Mouse (Mus musculus) ES-CJ7 (cell line): Measurements from ENCODE around the gene Hpcal1.

Experiments used
- DNase-seq: peaks from one replicate; pipeline ENCODE4 v3.0.0; 2011; ENCODE audit warnings: low read depth, low spot score

Gene Hpcal1

DNA sequence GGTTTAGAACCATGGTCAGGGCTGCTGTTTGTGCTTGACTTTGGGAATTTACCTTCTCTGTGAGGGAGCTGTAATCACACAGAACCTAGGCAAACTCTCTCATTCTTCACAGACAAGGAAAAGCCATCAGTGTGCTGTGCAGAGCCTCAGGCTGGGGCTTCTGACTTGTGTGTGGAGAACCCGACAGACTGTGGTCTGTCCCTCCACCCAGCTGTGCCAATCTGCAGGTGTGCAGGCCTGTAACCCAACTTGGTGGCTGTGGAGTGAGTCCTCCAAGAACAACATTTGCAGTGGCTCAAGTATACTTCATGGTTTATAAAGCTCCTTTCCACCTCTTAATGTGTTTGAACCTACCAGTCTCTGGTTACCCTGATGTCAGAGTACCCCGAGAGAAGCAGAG, 4.5 kb upstream of the Hpcal1 start:
- DNase-seq = no peak

DNA sequence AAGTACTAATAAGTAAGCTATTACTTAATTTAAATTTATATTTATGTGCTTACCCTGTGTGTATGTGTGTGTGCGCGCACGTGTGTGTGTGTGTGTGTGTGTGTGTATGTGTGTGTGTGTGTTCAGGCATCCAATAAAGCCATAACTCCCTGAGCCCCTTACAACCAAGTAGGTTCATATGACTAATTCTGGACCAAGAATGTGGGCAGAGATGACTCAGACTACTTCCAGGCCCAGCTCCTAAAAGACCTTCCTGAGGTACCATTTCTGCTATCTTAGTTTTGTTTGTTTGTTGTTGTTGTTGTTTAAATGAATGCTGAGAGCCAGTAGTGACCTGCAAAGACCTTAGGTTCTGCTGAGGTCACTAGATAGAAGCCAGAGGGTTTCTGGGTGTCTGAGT, 1.7 kb upstream of the Hpcal1 start:
- DNase-seq = no peak

DNA sequence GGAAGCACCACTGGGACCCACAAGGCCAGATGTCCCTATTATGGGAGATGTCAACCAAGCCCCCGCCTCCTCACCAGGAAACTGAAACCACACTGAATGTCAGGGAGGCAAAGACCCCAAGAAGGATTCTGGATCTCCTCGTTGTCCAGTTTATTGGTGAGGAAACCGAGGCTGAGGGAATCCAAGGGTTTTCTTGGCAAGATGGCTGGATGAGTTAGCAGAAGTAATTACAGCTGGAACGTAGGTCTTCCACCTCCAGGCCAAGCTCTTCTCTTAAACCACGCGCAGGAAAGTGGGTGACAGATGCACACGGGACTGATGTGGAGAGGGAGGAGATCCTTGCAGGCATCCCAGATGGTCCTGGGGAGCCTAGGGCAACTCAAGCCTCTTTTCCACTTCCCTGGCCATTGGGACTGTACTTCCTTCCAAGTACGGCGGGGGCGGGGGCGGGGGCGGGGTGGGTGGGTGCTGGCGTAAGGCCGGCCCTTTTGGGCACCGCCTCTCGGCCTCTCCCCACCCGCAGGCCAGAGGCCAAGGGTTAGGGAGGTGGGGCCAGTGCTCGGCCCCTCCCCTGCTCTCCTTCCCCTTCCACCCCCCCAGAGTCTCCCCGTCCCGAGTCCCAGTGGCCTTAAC, 609 bp upstream of the Hpcal1 start:
- no peak for DNase-seq

DNA sequence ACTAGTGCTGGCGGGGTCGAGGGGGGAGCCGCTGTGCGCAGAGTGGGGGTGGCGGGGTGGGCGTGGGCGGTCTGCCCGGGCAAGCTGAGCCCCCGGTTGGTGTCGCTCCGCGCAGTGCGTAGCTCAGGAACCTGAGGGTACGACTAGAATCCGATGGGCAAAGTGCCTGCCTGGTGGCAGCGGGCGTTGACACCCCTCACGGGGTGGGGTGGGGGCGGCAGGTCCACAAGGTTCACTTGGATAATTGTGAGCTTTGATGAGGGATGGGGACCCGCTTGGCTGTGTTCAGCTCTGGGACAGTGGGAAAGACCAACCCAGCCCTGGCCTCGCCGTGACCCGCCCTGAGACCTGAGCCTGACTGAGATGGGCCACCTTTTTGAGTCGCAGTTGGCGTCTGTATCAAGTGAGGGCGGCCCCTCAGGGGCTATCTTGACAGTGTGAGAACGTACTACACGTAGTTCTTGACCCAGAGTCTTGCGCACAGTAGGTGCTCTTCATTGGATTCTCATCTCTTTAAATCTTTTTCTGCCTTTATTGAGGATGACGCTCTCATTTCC, 742 bp downstream of the Hpcal1 start:
- DNase-seq = peak; percentile 7

DNA sequence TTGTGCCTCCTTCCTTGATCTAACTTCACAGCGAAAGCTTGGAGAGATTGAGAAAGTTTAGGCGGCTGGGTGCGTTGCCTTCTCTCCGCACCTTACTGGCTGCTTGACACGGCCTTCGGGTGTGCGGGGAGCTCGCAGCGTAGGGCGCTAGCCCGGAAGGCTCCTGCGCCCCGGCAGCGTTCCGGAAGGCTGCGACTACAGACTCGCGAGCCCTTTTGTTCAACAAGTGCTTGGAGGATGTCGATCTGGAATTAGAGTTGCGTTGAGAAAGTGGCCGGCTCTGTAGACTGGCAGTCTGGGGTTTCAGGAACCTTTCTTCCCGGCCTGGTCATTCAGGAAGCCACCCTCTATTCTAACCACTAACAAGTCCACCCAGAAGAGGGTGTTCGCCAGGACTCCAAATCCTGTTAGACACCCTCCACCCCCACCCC, 1.2 kb downstream of the Hpcal1 start:
- peak; percentile 14 for DNase-seq

DNA sequence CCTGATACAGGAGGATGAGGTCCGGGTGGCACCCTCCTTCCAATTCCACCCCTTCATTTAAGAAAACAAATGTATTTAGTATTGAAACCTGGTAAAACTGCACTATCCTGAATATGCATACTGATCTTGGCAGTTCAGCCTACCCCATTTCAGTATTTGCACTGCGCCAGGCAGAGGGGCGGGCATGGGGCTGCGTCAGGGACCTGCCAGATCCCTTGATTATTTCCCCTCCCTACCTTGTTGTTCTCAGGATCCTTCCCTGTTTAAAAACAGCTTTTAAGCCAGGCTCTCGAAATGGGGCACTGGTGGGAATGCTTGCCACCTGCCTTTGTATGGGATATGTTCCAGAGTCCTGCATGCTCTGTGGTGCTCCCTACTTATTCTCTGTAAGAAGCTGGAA, 1.7 kb downstream of the Hpcal1 start:
- no peak for DNase-seq

DNA sequence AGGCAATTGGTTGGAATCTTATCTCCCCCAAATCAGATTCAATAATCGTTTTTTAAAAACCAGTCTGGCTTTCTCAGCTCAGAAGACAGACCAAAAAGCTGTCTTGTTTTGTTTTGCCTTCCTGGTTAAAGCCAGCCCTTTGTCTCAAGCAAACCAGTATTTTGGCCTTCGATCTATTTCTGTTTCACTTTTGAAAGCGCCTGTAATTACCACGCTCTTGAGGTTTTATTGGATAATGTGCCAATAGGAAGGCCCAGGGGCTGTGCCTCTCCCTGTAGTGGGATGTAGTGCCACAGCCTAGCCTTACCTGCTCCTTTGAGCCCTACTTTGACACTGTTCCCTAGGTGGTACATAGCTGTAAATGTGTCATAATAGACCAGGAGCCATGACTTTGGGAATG, 2.3 kb downstream of the Hpcal1 start:
- DNase-seq = no peak

DNA sequence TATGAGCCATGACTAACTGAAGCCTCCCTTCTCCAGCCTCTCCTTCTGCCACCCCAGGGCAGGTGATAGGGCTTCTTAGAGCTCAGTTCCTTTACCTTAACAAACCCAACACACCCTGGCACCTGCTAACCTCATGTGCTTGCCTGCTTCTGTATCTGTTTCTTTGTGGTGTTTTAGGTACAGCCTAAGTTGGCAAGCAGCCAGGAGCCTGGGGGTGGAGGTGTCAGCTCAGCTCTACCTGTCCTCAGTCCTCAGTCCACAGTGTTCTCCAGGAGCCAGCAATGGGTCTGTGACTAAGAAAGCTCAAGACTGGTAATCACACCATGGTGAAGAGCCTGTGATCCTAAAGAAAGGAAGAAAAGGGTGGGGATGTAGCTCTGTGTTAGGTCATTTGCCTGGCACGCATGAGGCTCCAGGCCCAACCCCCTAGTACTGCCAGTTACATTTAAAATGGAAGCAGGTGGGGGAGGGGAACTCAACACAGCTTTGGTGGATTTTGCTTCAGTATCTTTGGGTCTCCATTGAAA, 4.0 kb downstream of the Hpcal1 start:
- DNase-seq = no peak

DNA sequence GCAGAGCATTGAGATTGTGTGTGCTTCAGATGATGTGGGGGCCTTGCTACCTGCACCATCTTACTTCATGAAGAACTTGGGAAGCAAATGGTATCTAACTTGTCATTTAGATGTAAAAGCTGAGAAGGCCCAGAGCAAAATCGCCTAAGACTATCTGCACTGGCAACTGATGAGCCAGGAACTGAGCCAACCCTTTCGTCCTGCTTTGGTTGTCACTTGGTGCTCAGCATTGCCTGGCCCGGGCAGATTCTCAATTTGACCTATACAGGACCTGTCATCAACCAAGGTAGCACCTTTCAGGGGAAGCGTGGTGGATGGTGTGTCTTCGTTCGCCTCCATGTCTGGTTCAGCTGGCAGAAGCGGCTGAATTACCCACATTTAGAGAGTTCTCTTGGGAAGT, 5.7 kb downstream of the Hpcal1 start:
- no peak for DNase-seq

DNA sequence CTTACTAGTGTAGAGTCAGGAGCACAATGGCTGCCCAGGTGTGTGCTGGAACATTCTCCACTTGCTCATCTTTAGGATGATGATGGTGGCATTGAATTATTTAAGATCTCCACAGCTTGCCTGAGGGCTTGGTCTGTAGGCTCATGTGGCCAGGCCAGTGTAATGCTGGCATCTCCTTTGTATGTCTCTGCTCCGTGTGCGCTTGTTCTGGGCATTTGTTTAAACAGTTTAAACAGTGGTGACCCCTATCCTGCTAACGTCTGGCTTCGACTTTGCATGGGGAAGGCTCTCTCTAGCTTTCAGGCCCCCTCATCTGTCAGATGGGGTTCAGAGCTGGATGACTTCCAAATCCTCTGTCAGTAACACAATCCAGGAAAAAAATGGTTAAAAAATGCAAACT, 8.3 kb downstream of the Hpcal1 start:
- no peak for DNase-seq

DNA sequence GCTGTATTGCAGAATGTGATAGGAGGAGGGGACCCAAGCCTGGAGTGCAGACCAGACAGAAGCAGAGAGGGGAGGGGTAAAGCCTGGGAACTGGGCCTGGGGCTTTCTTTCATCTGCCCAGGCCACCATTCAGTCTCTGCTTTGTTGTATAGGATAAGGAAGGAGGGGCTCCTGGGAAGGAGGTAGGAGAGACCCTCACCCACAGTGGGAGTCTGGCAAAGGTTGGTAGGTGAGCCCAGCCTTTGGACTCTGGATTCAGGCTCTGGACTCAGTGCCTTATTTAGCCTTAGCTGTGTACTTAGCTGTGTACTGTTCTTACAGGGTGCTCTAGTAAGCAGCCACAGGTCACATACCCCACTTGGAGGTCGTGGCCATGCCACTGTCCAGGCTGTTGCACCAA, 8.8 kb downstream of the Hpcal1 start:
- DNase-seq = no peak

DNA sequence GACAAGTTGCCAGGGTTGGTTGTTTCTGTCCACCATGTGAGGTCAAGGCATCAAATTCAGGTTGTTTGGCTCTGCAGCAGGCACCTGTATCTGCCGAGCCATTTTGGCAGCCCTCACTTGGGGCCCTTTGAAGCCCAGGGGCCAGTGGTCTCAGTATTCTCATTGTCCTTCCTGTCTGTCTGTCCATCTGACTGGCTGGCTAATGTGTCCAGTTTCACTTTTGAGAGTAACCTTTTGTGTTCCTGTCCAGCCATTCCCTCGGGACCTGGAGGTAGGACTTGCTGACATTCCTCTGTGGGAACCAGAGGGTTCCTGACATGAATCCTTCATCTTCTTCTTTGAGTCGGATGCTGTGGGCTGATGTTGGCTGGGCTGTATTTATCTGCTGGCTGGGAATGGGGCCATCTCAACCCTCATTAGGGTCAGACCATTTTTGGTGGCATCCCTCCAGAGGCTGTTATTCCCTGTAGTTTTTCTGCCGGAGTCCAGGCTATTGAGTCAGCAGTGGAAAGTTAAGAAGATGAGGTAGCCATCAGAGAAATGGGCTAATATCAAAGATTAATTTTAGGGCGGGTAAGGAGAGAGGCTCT, 10.6 kb downstream of the Hpcal1 start:
- DNase-seq = no peak

DNA sequence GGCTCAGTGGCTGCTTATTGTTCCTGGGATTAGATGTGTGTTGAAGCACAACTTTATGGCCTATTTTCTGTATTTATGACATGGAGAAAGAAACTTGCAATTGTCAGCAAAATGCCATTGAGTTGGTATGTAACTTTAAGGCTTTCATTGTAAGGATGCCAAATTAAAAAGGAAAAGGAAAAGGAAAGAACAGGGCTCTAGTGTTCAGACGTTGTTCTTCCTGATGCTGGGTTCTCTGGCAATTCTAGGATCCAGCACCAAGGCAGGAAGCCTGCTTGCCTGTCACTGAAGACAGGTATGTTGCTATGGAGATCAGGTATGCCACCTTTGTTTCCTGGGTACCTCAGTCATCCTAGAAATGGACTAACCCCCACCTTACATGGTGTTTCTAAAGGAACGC, 11.1 kb downstream of the Hpcal1 start:
- no peak for DNase-seq

DNA sequence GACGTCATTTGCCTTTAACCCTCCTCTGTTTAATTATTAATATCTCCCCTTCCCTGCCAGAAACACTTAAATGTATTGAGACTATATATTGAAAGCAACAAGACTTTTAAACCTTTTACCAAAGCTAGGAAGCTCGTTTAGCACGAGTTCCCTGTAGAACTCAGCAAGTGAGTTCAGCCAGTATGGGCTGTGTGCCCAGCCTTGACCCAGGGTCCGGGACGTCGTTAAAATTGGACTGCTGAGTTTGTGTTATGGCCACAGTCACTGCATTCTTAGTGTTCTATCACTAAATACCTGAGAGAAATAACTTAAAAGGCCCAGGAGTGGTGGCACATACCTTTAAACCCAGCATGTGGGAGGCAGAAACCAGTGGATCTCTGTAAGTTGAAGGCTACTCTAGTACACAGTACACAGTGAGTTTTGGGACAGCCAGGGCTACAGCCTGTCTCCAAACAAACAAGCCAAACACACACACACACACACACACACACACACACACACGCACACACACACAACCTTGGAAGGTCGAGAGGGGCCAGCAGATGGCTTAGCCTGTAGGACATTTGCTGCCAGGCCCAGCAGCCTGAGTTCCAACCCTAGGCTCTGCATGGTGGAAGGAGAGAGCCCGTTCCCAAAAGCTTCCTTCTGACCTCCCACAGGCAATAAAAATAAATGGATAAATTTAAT, 11.7 kb downstream of the Hpcal1 start:
- no peak for DNase-seq

DNA sequence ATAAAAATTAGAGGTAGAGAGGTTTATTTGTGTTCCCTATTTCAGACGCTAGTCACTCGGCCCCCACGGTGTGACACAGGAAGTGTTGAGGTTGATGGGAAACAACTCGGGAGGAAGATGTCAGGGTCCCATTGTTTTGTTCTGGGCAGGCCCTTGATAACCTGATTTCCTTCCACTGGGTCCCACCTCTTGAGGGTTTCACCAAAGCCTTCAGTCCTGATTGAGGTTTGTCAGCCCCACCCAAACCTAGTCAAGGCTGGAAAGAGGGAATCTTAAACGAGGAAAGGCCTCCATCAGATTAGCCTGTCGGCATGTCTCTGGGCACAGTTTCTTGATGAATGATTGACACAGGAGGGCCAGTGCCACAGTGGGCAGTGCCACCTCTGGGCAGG, 12.3 kb downstream of the Hpcal1 start:
- DNase-seq = peak; percentile 21

DNA sequence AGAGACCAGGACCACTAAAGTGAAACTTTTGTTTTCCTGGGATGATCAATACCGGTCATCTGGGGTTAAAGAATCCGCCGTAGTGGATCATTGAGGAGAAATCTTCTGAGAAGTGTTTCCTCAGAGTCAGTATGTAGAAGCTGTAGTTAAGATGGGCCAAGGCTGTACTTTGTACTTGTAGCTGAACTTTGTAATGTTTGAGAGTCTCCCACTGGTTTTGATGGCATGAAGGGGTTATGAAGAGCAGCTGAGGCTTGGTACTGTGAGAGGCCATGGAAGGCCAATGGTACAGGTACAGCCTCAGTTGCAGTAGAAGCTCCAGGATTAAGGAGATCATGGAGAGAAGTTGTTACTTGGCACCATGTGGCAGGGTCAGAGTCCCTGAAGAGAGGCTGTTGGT, 13.2 kb downstream of the Hpcal1 start:
- DNase-seq = no peak

DNA sequence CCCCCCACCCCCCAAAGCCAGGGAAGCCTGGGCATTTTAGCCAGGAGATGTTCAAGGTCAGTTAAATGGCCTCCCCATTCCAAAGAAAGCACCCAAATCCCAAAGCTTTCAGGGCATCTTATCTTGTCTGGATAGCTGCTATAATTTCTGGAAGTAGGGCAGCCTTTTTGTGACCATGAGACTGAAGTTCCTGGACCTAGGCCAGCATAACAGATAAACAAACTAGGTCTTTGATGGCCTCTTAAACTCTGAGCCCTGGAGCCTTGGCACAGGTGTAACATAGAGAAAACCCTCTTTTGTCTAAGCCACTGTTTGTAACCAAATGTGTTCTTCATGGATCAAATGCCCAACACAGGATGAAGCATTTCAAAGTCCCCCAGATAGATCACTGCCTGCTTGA, 16.8 kb downstream of the Hpcal1 start:
- no peak for DNase-seq

DNA sequence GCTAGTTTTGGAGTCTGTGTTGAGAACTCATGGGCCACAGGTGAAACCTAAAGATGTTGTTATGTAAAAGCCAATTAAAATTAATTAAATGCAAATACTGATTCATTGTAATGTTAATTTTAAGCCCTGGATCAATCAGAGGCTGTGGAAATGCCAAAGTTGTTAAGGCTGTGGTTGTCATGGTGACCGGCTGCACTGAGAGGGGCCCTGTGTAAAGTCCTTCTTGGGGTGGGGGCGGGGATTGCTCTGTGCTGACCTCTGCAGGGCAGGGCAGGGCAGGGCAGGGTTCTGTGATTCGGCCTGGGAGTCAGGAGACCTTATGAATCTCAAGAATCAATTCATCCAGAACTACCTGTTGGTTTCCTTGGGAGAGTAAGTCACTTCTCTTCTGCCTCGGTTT, 18.8 kb downstream of the Hpcal1 start:
- DNase-seq = peak; percentile 94

DNA sequence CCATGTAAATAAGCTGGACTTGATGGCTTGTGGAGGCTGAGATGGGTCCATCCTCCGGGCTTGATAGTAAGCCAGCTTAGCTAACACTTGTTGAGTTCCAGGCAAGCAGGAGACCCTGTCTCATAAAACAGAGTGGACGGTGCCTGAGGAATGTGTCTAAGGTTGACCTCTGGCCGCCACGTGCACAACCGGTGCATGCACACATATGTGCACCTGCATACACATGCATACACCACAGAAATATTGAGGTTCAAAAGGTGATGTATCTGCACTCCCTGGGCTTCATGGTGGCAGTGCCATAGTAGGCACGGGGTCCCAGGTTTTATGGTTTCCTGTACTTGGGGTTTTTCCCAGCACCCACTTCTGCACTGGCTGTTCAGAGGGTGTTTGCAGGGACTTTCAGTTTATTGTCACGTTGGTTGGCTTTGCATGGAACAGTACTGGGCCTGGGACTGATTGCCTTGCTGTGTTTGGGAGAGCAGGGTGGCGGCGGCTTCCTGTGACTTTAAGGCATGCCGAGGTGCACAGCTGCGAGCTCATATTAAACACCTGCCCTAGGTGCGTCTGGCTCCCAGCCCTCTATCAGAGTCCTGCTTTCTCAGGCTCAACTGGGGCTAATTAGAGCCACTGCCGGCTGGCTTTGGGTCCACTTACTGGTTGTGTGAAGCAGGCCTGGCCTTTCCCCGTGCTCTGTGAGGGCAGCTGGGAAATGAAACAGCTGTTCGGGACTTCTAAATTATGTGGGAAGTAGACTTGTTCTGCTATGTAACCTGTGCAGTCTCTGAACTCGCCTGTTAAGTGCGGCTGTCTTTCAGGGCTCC, 19.5 kb downstream of the Hpcal1 start:
- DNase-seq = no peak

DNA sequence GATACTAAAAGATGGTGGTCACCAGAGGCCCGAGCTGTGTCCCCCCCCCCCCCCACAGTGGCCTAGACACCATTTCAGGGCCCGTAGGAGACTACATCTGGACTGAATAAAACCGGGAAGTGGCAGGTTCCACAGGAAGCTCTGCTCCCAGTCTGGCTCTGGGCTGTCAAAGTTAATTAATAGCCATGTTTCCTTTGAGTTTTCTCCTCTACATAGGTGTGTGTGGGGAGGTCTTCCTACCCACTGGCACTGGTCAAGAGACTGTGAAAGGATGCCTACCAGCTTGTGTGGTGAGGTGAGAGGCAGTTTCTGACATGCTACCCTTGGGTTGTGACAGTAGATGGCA, 20.1 kb downstream of the Hpcal1 start:
- no peak for DNase-seq

DNA sequence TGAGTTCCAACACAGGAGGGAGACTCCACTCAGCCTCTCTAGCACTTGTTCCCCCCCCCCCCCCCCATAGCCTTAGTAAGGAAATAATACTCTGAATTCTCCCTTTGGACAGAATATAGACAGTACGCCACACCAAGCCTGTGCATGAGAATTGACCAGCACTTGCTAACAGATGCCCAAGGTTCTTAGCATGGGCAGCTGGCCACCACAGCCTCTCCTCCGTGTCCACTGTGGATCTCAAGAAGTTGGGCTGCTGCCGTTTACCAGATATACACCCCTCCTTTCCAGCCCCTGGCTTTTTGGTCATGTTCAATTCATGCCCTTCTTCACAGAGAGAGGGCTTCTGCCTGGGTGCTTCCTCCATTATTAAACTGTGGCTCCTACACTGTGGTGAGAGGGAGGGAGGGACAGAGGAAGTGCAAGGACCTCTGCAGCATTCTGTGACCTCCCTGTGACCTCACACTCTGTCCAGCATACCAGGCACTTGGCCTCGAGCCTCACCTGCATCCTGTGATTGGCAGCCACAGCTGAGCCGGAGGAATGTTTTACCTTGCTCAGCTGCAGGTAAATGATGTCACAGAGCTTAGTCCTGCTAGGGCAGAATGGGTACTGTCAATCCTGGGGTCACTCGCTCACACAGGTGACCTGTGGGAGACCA, 21.2 kb downstream of the Hpcal1 start:
- no peak for DNase-seq

DNA sequence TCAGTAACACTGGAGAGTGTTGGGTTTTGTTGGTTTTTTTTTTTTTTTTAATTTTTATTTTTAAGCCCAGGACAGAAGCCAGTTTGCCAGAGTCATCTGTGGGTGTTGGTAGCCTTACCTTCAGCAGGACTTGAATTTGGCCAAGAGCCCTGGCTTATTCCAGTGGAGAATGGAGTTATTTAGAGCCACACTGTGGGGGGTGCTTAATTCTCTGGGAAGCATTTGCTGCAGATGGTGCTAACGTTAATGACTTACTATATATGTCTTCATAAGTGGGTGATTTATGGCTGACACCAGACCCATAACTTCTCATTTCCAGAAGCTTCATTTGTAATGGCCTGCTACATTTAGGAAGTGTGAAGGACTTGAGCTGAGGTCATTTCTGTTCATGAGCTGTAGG, 21.9 kb downstream of the Hpcal1 start:
- DNase-seq = no peak
